Mouse (Mus musculus) telencephalon, adult 2 months (tissue): ENCODE results near the gene Gm5640.
"Not testable (repeated sequence)": the region's sequence is repeated elsewhere in the genome, so short reads cannot be mapped to it uniquely, and the experiment has no call there.

ENCODE experiments used
- DNase-seq: peaks from one replicate; pipeline ENCODE4 v3.0.0-alpha.2; 2011; ENCODE audit warnings: low read depth, low spot score

The Gm5640 gene

DNA sequence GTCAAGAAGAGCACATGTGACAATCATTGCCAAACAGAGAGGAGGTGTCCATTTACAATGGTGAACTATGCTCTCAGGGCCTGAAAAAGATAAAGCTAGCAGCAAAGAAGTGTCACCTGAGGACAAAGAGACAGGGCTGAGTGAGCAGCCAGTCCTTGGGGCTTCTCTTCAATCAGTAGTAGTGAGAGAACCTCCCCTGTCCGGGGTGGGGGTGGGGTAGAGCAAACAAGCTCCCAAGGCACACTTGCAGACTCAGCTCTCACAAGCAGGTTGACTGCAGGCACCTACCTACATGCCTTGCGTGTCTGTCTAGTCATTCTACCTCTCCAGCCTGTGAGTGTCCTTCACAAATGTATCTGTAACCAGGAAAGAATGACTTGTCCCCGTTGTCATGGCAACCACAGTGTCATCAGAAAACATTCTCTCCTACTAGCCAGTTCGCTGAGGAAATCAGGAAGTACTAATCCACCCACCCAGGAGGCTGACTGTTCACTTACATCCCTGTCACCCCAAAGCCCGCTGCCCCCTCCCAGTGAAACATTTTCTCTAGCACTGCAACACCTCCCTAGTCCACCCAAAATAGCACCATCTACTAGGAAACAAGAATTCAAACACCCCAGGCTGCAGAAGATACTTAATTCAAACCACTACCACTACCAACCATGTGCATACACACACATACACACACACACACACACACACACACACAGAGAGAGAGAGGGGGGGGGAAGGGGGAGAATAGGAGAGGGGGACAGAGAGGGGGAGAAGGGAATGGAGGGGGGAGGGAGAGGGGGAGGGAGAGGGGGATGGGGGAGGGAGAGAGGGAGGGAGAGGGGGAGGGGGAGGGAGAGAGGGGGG is at the start of gene Gm5640:
Gm5640 (minus strand) TSS at position 170 of the 858 bp plus-strand sequence.
- peak; percentile 2 for DNase-seq

DNA sequence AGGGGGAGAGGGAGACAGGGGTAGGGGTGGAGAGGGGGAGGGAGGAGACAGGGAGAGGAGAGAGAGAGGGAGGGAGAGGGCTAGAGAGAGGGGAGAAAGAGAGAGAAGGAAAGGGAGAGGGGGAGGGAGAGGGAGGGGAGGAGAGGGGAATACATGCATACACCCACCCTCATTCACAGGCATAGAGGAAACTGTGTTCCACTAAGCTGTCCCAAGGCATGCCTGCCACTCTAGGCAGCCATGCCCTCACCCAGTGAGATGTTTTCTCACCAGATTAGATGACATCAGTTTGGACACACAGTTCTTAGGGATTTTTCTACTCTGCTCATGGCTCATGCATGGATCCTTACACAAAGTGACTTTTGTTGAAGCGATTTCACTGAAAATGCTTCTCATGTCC is 958 bp upstream of the Gm5640 start:
- not testable (repeated sequence) for DNase-seq

DNA sequence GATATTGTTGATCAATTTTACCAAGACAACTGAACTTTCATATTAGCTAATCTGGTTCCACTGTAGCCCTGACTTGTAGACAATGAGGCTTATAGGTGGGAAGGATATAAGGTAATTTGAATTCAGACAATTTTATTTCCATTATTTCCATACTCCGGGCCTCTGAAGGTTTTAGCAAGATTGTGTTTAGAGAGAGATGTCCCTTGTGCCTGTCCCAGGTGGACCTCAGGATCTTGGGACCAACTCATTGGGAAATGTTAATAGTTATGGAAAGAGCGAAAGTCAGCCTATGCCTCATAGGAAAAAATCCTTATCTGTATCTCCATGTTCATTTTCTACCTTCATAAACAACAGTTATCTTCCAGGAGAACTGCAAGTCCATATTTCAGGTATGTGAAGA is 53.1 kb downstream of the Gm5640 start, which contains the start of gene Olfr1325:
Olfr1325 (plus strand) TSS at position 301 of the 400 bp plus-strand sequence.
- no peak for DNase-seq
